Mouse (Mus musculus) ES-E14 (cell line): ENCODE data around the gene Elmo1. TPM values are rescaled to one million over a fixed set of nuclear protein-coding genes. Genes with fewer than 3 reads are reported as not detected.

Experiments
- DNase-seq: peaks from one replicate; pipeline ENCODE4 v3.0.0-alpha.2; 2013; ENCODE audit warnings: low read depth, low spot score
- H3K27ac ChIP-seq: 2 replicates; pipeline ENCODE4 v1.5.1; 2012; ENCODE audit warnings: low read depth, mild to moderate bottlenecking, low read length, moderate library complexity, mixed read lengths; ENCODE audit not compliant: poor library complexity, insufficient read depth, severe bottlenecking
- H3K36me3 ChIP-seq: 2 replicates; pipeline ENCODE4 v1.6.1; 2012; ENCODE audit warnings: mild to moderate bottlenecking, low read length, moderate library complexity, mixed read lengths; ENCODE audit not compliant: control insufficient read depth, poor library complexity, insufficient read depth, severe bottlenecking
- H3K4me1 ChIP-seq, 2 experiments: fragments of 150-350 bp in 1 of 2; sonication (generic) in 1 of 2; 2 replicates each; pipeline ENCODE4 v1.6.1; 2012; ENCODE audit warnings: low read length in 2 of 2, mild to moderate bottlenecking in 1 of 2, mixed read lengths in 1 of 2; ENCODE audit not compliant: control insufficient read depth in 2 of 2, insufficient read depth in 2 of 2, poor library complexity in 1 of 2
- H3K4me3 ChIP-seq, 2 experiments: fragments of 150-350 bp in 1 of 2; sonication (generic) in 1 of 2; 2 replicates each; pipeline ENCODE4 v1.5.1; 2012; ENCODE audit warnings: low read length in 2 of 2, low read depth in 1 of 2, mild to moderate bottlenecking in 1 of 2, mixed read lengths in 1 of 2; ENCODE audit not compliant: insufficient read depth in 1 of 2, poor library complexity in 1 of 2, severe bottlenecking in 1 of 2
- H3K9ac ChIP-seq: 2 replicates; pipeline ENCODE4 v1.6.1; 2012; ENCODE audit warnings: low read depth, mild to moderate bottlenecking, low read length, mixed read lengths; ENCODE audit not compliant: poor library complexity, insufficient read depth, severe bottlenecking
- H3K9me3 ChIP-seq: fragments of 150-350 bp; sonication (generic); 2 replicates; pipeline ENCODE4 v1.6.1; 2012; ENCODE audit warnings: low read depth, mild to moderate bottlenecking, low read length; ENCODE audit not compliant: control insufficient read depth, insufficient read depth
- CHD2 ChIP-seq: IDR thresholded peaks from 2 replicates; pipeline ENCODE4 v1.6.1; 2014; ENCODE audit warnings: mild to moderate bottlenecking, low read depth, low read length, inconsistent platforms
- HCFC1 ChIP-seq: IDR thresholded peaks from 2 replicates; pipeline ENCODE4 v1.6.1; 2012; ENCODE audit warnings: low read length, inconsistent platforms, borderline replicate concordance; ENCODE audit not compliant: insufficient read depth
- MAFK ChIP-seq: IDR thresholded peaks from 2 replicates; pipeline ENCODE4 v1.6.1; 2014; ENCODE audit warnings: mild to moderate bottlenecking, low read depth, low read length, inconsistent platforms; ENCODE audit not compliant: insufficient read depth
- ZC3H11A ChIP-seq: IDR thresholded peaks from 2 replicates; pipeline ENCODE4 v1.6.1; 2012; ENCODE audit warnings: low read depth, mild to moderate bottlenecking, inconsistent platforms, low read length, borderline replicate concordance
- ZNF384 ChIP-seq: IDR thresholded peaks from 2 replicates; pipeline ENCODE4 v1.6.1; 2012; ENCODE audit warnings: low read depth, low read length, inconsistent platforms
- in situ Hi-C, 2 experiments: fragments of 600-800 bp; cut with MboI; formaldehyde crosslinking; loops; one replicate each; pipeline ENCODE4 v1.15.1; 2025; ENCODE audit warnings: low sequenced_read_pairs in 2 of 2, inconsistent platforms in 1 of 2; ENCODE audit not compliant: unreplicated experiment in 2 of 2
- total RNA-seq: library from RNA; depleted of rRNA; stranded (reverse); fragments of 300-350 nt; gene quantifications from 2 replicates; pipeline ENCODE4 v1.2.3, GENCODE M21; 2012

Elmo1 gene
- total RNA-seq, 1 experiment: 3.7 TPM

GRCm38 (mm10) chr13:20327975-20328374, 237.6 kb downstream of the Elmo1 start:
- no peak overlapping the region for H3K27ac ChIP-seq
- in situ Hi-C loops: no loop called here
- DNase-seq: no peak

GRCm38 (mm10) chr13:20328672-20329071, 238.3 kb downstream of the Elmo1 start:
- no peaks in the 10 kb centered on the region for H3K4me1 ChIP-seq

More at GRCm38 (mm10) chr13:20327975-20328374, 237.6 kb downstream of the Elmo1 start:
- Histone ChIP-seq H3K4me1 (no peaks in the 10 kb centered on the region), H3K4me3 (no peak overlapping the region), H3K9ac (no peak overlapping the region), H3K9me3 (no peaks in the 10 kb centered on the region), H3K36me3 (no peaks in the 10 kb centered on the region)
- no peak for TF ChIP-seq CHD2
- no peak for TF ChIP-seq ZC3H11A

GRCm38 (mm10) chr13:20330954-20331353, 240.6 kb downstream of the Elmo1 start:
- DNase-seq: no peak
- Histone ChIP-seq H3K36me3 (no peaks in the 10 kb centered on the region), H3K4me3 (no peak overlapping the region), H3K27ac (no peak overlapping the region), H3K9ac (no peak overlapping the region), H3K9me3 (no peaks in the 10 kb centered on the region), H3K4me1 (no peaks in the 10 kb centered on the region)
- in situ Hi-C loops: no loop called here
- TF ChIP-seq CHD2 (no peak), MAFK (no peak)

More at GRCm38 (mm10) chr13:20328672-20329071, 238.3 kb downstream of the Elmo1 start:
- no peak for TF ChIP-seq CHD2
- TF ChIP-seq MAFK: no peak
- no peak for TF ChIP-seq ZC3H11A
- no peak for TF ChIP-seq HCFC1
- H3K27ac ChIP-seq: no peak overlapping the region
- no peak for DNase-seq
- no peak overlapping the region for H3K4me3 ChIP-seq
- H3K36me3 ChIP-seq: no peaks in the 10 kb centered on the region
- in situ Hi-C loops: no loop called here
- no peak overlapping the region for H3K9ac ChIP-seq
- H3K9me3 ChIP-seq: no peaks in the 10 kb centered on the region

- no peak for DNase-seq
- Histone ChIP-seq H3K27ac (no peak overlapping the region), H3K9me3 (no peaks in the 10 kb centered on the region), H3K4me3 (no peak overlapping the region), H3K36me3 (no peaks in the 10 kb centered on the region), H3K9ac (no peak overlapping the region), H3K4me1 (no peaks in the 10 kb centered on the region)
- in situ Hi-C loops: no loop called here
- TF ChIP-seq HCFC1: no peak
- TF ChIP-seq ZNF384: no peak
- no peak for TF ChIP-seq ZC3H11A
- TF ChIP-seq CHD2: no peak
These were observed 244.9 kb downstream of the Elmo1 start for GRCm38 (mm10) chr13:20335051-20335888.

- in situ Hi-C loops: no loop called here
- DNase-seq: no peak
- Histone ChIP-seq H3K9me3 (no peaks in the 10 kb centered on the region), H3K4me1 (no peaks in the 10 kb centered on the region), H3K27ac (no peak overlapping the region), H3K9ac (no peak overlapping the region), H3K4me3 (no peak overlapping the region), H3K36me3 (no peaks in the 10 kb centered on the region)
- no peak for TF ChIP-seq ZC3H11A
- no peak for TF ChIP-seq ZNF384
- no peak for TF ChIP-seq HCFC1
- TF ChIP-seq MAFK: no peak
- no peak for TF ChIP-seq CHD2
These were observed 245.6 kb downstream of the Elmo1 start for GRCm38 (mm10) chr13:20335889-20336497.
